Mouse (Mus musculus): ENCODE data around the gene Ccdc117.
"Not testable (repeated sequence)": the region's sequence is repeated elsewhere in the genome, so short reads cannot be mapped to it uniquely, and the experiment has no call there.

Gene Ccdc117

GRCm38 (mm10) chr11:5530717-5531116 is 11.3 kb downstream of the Ccdc117 start:
- DNase-seq: no peak

- no peak for DNase-seq
Observed at GRCm38 (mm10) chr11:5530172-5530571, 11.8 kb downstream of the Ccdc117 start.

- DNase-seq: no peak
Observed at GRCm38 (mm10) chr11:5528841-5529240, 13.1 kb downstream of the Ccdc117 start.

GRCm38 (mm10) chr11:5527865-5528523 is 14.0 kb downstream of the Ccdc117 start:
- DNase-seq: no peak

GRCm38 (mm10) chr11:5526573-5527439 is 15.2 kb downstream of the Ccdc117 start:
- no peak for DNase-seq

- DNase-seq: no peak
Observed at GRCm38 (mm10) chr11:5525418-5525817, 16.6 kb downstream of the Ccdc117 start.

- DNase-seq: no peak
Observed at GRCm38 (mm10) chr11:5522798-5523415, 19.1 kb downstream of the Ccdc117 start.

GRCm38 (mm10) chr11:5521516-5522291 is 20.3 kb downstream of the Ccdc117 start:
- DNase-seq: peak; percentile 84 to 89

GRCm38 (mm10) chr11:5521266-5521515 is 20.8 kb downstream of the Ccdc117 start:
- no peak for DNase-seq

- DNase-seq: peak; percentile 98
Observed at GRCm38 (mm10) chr11:5520412-5521265, 21.3 kb downstream of the Ccdc117 start, which contains the start of gene Xbp1. TSS of gene Xbp1 (plus strand) at chr11:5520659.

- no peak for DNase-seq
Observed at GRCm38 (mm10) chr11:5519681-5520080, 22.3 kb downstream of the Ccdc117 start.

GRCm38 (mm10) chr11:5517346-5517745 is 24.6 kb downstream of the Ccdc117 start:
- DNase-seq: no peak

GRCm38 (mm10) chr11:5516617-5517016 is 25.4 kb downstream of the Ccdc117 start:
- no peak for DNase-seq

- no peak for DNase-seq
Observed at GRCm38 (mm10) chr11:5516151-5516550, 25.8 kb downstream of the Ccdc117 start.

GRCm38 (mm10) chr11:5515655-5516054 is 26.3 kb downstream of the Ccdc117 start:
- DNase-seq: no peak

- no peak for DNase-seq
Observed at GRCm38 (mm10) chr11:5515196-5515595, 26.8 kb downstream of the Ccdc117 start.

- no peak for DNase-seq
Observed at GRCm38 (mm10) chr11:5514091-5514490, 27.9 kb downstream of the Ccdc117 start.

GRCm38 (mm10) chr11:5512961-5513360 is 29.0 kb downstream of the Ccdc117 start:
- DNase-seq: no peak

GRCm38 (mm10) chr11:5512099-5512725 is 29.8 kb downstream of the Ccdc117 start:
- DNase-seq: peak; percentile 66 to 67

GRCm38 (mm10) chr11:5510686-5511085 is 31.3 kb downstream of the Ccdc117 start:
- DNase-seq: not testable (repeated sequence)

- DNase-seq: no peak
Observed at GRCm38 (mm10) chr11:5510099-5510391, 31.9 kb downstream of the Ccdc117 start.
